Mouse (Mus musculus): ENCODE measurements at regions not wholly inside any gene's neighbourhood (a gene's known extent, or its start where the extent isn't known, plus 50 kb on each side); places are given as distances from the start of the nearest gene placed in this dataset.

- no peak for DNase-seq (ENCODE audit: low spot score)
Measured at GRCm38 (mm10) chr2:9435155-9435872, 445.7 kb upstream of the 4930412O13Rik start.

- DNase-seq (ENCODE audit: low spot score), result no peak
Measured at GRCm38 (mm10) chr2:9443103-9443502, 437.9 kb upstream of the 4930412O13Rik start.

- DNase-seq (ENCODE audit: low spot score), result no peak
Measured at GRCm38 (mm10) chr2:9445826-9446225, 435.2 kb upstream of the 4930412O13Rik start.

- DNase-seq (ENCODE audit: low spot score), result no peak
Measured at GRCm38 (mm10) chr2:9464413-9464812, 416.6 kb upstream of the 4930412O13Rik start.

GRCm38 (mm10) chr2:9464818-9465217 lies 416.2 kb upstream of the 4930412O13Rik start:
- DNase-seq (ENCODE audit: low spot score), result no peak

- no peak for DNase-seq (ENCODE audit: low spot score)
Measured at GRCm38 (mm10) chr2:9467573-9467972, 413.5 kb upstream of the 4930412O13Rik start.

GRCm38 (mm10) chr2:9468651-9469050 lies 412.4 kb upstream of the 4930412O13Rik start:
- no peak for DNase-seq (ENCODE audit: low spot score)

- DNase-seq (ENCODE audit: low spot score), result no peak
Measured at GRCm38 (mm10) chr2:9481678-9482345, 399.2 kb upstream of the 4930412O13Rik start.

- no peak for DNase-seq (ENCODE audit: low spot score)
Measured at GRCm38 (mm10) chr2:9487381-9487914, 393.6 kb upstream of the 4930412O13Rik start.

- no peak for DNase-seq (ENCODE audit: low spot score)
Measured at GRCm38 (mm10) chr2:9493606-9494145, 387.4 kb upstream of the 4930412O13Rik start.

- no peak for DNase-seq (ENCODE audit: low spot score)
Measured at GRCm38 (mm10) chr2:9520045-9520444, 361.0 kb upstream of the 4930412O13Rik start.

GRCm38 (mm10) chr2:9525910-9526309 lies 355.1 kb upstream of the 4930412O13Rik start:
- DNase-seq (ENCODE audit: low spot score), result no peak

- no peak for DNase-seq (ENCODE audit: low spot score)
Measured at GRCm38 (mm10) chr2:9535141-9535658, 345.9 kb upstream of the 4930412O13Rik start.

GRCm38 (mm10) chr2:9547771-9548590 lies 333.1 kb upstream of the 4930412O13Rik start:
- DNase-seq (ENCODE audit: low spot score), result peak; percentile 69

GRCm38 (mm10) chr2:9553313-9553712 lies 327.7 kb upstream of the 4930412O13Rik start:
- DNase-seq (ENCODE audit: low spot score), result no peak

GRCm38 (mm10) chr2:9564487-9565043 lies 316.5 kb upstream of the 4930412O13Rik start:
- DNase-seq (ENCODE audit: low spot score), result no peak

GRCm38 (mm10) chr2:9569220-9569619 lies 311.8 kb upstream of the 4930412O13Rik start:
- DNase-seq (ENCODE audit: low spot score), result no peak

- DNase-seq (ENCODE audit: low spot score), result no peak
Measured at GRCm38 (mm10) chr2:9574196-9574595, 306.9 kb upstream of the 4930412O13Rik start.

- DNase-seq (ENCODE audit: low spot score), result no peak
Measured at GRCm38 (mm10) chr2:9574651-9575050, 306.4 kb upstream of the 4930412O13Rik start.

GRCm38 (mm10) chr2:9577868-9578267 lies 303.2 kb upstream of the 4930412O13Rik start:
- DNase-seq (ENCODE audit: low spot score), result no peak

GRCm38 (mm10) chr2:9587389-9587788 lies 293.7 kb upstream of the 4930412O13Rik start:
- DNase-seq (ENCODE audit: low spot score), result no peak

Data from heart, adult 8-10 months (tissue).